Mouse (Mus musculus) c-Kit-negative CD71-positive TER-119-positive erythroid progenitor cells, embryonic 14.5 days (primary cell): ENCODE data around the gene Clip3.
A peak's percentile ranks its signal among the peaks of the same experiment; 100 is the strongest.

Experiments used
- DNase-seq: peaks from one replicate; pipeline ENCODE4 v3.0.0-alpha.2; 2013; ENCODE audit warnings: low read depth, low spot score

The Clip3 gene

DNA sequence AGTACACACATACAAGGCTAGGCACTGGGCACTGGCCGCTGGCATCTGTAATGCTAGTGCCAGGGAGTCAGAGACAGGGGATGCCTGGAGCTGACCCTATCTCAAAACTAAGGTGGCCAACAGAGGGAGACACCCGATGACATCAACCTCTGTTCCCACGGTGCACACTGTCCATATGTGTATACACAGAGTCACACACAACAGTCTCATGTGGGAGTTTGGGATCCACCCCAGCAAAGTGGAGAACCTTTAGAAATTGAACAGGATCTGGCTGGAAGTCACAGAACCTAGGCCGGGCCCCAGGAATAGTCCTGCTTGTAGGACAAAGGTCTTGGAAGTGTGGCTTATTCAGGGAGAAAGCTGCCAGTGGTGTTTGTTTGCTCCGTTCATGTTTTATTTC is 2.8 kb downstream of the Clip3 start:
- no peak for DNase-seq

DNA sequence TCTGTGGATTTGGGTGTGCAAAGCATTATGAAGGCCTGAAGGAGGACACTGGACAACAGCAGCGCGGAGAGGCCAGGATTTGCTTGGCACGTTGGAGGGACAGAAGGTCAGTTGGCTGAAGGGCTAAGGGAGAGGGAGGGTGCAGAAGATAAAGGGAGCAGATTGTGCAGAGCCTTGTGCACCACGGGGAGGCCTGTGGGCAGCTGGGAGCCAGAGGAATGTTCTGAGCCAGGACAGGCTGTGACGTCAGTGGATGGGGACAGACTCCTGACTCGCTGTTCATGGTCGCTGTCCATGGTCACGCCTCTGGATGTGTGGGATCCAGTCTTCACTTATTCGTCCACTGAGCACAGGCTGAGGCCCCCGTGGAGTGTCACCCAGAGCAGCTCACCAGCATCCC is 3.6 kb downstream of the Clip3 start:
- DNase-seq: no peak

DNA sequence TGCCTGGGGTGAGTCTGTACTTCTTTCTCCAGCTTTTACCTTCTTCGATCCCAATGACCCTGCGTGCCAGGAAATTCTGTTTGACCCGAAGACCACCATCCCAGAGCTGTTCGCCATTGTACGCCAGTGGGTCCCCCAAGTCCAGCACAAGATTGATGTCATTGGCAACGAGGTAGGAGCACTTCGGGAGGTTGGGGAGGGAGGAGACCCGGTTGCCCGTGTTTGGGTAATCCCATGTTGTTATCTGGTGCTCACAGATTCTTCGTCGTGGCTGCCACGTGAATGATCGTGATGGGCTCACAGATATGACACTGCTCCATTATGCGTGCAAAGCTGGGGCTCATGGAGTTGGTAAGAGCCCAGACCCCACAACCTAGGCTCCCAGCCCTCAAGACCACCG is 5.3 kb downstream of the Clip3 start:
- no peak for DNase-seq

DNA sequence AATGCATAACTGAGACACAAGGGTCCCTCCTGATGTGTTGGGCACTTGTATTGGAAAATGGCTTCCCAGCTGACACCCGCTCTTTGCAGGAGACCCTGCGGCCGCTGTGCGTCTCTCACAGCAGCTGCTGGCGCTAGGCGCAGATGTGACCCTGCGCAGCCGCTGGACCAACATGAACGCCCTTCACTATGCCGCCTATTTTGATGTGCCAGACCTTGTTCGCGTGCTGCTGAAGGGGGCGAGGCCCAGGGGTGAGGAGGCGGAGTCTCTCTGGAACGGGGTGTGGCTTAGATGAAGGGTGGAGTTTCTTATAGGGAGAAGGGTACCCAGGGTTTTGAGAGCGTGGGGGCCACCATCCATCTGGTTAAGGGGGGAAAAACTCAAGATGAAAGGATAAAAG is 5.7 kb downstream of the Clip3 start:
- DNase-seq: no peak

- DNase-seq: peak; percentile 47
Measured at GRCm38 (mm10) chr7:30300914-30301313, 9.4 kb downstream of the Clip3 start.

- DNase-seq: no peak
Measured at GRCm38 (mm10) chr7:30306083-30306779, 14.7 kb downstream of the Clip3 start.

DNA sequence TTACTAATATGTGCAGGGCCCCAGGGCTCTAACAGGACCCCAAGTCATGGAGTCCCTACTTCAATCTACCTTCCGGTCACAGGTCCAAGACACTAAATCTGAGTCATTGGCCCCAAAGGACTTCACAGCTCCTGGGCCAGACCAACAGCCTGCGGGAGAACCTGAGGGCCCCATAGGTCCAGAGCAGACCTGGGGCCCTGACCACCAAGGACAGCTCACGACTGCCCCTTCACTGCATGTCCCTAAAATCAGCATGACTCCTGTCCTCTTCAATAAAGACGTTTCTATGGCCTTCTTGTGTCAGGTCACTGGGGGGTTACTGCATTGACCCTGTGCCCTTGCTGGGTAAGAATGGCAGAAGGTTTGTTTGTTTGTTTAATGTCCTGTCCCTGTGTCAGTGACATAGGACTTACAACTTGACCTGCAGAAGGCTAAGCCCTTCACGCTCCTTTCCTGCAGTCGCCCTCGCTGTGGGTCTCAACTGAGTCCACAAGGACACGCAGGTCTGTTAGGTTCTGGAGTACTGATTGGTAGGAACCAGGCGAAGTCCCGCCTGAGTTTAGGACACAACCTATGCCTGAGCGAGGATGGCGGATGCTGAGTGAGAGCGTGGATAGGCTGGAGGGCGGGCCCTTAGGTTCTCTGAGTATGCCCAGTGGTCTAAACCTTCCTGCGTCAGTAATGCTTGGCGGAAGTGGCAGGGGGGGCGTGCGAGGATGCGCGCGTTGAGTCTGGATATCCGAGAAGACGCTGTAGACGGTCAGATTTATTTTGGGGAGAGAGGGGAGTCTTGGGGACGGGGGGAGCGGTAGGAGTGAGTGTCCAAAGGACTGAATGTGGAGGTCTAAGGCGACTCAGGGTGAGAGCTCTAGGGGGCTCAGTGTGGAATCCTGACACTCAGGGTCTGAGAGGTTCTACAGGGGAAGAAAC is 16.8 kb downstream of the Clip3 start, which contains the start of gene Alkbh6:
Gene Alkbh6 (plus strand): TSS at position 642 of the 930 bp plus-strand sequence.
- peak; percentile 65 for DNase-seq

DNA sequence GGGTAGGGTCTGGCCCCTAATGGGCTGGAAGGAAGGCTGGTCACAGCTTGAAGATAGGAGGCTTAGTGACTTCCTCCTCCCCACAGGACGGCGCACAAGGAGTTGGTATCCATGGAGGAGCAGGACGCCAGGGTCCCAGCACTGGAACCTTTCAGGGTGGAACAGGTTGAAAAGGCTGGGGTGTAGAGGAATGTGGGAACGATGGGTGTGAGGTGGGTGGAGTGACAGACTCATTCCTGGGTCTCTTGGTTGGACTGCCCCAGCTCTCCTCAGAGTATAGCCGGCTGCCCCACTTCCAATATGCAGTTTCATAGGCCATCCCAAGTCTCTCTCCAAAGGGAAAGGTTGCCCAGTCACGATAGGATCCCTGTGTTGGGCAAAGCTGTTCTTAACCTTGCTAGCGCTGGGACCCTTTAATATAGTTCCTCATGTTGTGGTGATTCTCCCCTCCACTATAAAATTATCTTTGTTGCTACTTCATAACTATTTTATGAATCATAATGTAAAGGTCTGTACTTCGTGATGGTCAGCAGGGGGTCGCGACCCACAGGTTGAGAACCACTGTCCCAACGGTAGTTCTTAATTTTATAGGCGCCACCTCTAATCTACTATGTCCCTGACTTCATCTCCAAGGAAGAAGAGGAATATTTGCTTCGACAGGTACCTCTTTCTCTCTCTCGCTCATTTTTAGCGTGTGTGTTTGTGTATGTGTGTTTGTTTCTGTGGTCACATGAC is 18.0 kb downstream of the Clip3 start:
- no peak for DNase-seq

DNA sequence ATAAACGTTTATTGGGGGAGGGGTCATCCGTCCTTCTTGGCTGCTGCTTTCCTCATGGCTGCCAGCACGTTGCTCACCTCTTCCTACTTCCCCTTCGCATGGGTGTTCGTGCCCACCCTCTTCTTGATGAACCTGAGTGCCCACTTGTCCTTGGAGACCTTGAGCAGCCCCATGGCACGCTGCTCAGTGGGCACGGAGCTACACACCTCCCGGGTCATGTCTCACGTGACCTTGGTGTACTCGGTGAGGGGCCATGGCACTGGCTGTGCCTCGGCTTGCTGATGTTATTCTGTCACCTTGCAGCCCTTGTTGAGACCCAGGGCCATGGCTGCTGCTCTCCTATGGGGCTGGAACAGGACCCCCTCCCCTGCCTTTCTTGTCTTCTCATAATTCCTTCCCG is 18.6 kb downstream of the Clip3 start:
- DNase-seq: no peak

DNA sequence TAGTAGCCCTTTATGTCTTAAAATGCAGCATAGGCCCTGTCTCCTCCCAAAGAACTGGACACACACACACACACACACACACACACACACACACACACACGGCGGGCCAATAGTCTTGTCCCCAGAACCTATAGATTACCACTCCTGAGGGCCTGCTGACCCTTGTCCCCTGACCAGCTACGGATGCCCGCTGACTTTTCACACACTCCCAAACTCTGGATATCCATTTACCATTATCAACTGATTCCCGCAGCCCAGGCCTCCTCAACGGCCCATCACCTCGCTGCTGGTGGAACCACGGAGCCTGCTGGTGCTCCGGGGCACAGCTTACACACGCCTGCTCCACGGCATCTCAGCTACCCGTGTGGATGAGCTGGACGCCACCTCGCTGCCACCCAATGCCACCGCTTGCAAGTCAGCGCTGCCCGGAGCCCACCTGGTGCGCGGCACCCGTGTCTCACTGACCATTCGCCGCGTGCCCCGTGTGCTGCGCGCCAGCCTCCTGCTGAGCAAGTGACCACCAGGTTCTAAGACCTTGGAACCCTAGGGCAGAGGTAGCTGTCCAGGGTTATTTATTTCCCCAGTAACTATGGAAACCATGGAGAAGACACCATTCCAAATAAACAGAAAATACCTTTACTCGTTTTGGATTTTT is 22.3 kb downstream of the Clip3 start:
- DNase-seq: no peak

DNA sequence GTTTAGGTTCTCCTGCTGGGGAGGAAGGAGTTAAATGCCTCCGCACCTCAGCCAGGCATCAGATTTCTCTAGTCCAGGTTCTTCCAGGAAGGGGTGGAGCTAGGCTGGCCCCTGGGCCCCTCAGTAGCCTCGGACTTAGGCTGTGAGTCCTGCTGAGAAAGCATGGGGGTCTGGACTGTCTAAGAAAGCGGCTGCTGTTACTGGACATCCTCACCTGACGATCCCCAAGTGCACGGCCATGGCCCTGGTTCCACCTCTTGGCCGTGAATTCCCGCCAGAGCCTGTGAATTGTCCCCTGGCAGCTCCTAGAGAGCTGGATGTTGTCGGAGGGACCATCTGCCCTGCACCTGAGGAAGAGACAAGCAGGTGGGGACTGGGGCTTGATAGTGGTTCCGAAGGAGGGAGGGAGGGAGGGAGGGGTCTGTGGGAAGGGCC is 23.2 kb downstream of the Clip3 start, which contains the start of gene Syne4:
Gene Syne4 (plus strand): TSS at position 87 of the 435 bp plus-strand sequence.
- no peak for DNase-seq

DNA sequence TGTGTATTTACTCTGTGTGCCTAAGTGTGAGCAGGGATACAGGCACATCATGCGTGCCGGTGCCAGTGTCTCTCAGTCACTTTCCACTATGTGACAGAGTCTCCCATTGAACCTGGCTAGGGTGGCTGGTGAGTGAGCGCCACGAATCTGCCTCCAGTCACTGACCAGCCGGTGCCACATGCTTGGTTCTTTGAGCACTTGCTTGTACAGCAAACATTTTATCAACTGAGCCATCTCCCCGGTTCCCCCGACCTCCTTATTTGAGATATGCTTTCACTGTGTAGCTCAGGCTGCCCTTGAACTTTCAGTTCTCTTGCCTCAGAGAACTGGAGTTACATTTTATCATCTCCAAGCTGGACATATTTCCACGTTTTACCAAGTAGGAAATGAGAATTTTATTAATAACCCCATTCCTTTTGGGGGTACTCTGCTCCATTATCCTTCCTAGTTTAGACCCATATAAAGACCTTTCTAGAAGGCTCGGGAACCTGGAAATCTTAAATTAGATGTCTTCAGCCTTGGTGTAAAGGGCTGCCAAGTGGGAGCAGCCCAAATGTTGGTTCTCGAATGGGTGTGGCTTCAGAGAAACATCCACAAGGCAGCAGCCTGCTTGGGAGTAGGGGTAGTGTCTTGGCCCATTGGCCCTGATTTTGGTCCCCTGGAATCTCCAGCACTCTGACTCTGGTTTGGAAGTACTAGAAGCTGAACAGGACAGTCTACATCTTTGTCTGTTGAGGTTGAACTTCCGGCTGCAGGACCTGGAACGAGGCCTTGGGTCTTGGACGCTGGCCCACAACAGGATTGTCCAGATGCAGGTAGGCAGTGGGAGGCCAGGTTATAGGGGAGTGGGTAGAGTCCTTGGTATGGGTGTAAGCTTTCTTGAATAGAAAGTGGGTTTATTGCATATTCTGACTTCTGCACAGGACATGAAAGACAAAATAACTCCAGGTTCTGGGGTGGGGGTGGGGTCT is 24.3 kb downstream of the Clip3 start:
- DNase-seq: no peak

DNA sequence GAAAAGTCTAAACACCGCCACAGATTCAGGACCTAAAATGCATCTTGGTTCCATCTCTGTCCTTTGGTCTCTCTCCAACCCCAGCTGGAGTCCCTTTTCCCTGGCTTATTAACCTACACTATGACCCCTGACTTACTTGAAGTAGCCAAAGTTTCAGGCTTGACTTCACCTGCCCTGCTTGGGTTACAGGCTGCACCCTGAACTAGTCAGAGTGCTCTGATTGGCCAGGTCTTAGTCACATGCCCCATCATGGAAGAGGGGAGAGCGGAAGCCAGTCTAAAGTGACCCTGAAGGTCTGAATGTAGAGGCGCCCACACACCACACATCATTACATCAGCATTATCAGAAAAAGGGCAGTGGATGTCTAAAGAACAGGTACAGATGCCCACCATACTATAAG is 26.6 kb downstream of the Clip3 start:
- no peak for DNase-seq

DNA sequence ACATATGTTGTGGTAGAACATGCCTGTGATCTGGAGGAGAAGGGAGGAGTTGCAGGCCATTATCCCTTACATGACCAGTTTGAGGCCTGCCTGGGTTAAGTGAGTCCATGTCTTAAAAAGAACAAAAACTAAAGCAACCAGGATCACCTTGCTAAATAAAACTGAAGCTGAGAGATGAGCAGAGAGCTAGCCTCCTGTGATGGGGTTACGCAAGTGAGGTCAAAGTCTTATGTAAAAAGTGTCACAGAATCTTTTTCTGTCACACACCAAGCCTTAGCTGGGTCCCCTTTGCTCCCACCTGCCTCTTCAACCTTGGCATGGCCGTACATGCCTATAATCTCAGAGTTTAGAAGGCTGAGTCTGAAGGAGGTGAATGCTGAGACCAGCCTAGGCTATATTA is 29.4 kb downstream of the Clip3 start:
- no peak for DNase-seq

DNA sequence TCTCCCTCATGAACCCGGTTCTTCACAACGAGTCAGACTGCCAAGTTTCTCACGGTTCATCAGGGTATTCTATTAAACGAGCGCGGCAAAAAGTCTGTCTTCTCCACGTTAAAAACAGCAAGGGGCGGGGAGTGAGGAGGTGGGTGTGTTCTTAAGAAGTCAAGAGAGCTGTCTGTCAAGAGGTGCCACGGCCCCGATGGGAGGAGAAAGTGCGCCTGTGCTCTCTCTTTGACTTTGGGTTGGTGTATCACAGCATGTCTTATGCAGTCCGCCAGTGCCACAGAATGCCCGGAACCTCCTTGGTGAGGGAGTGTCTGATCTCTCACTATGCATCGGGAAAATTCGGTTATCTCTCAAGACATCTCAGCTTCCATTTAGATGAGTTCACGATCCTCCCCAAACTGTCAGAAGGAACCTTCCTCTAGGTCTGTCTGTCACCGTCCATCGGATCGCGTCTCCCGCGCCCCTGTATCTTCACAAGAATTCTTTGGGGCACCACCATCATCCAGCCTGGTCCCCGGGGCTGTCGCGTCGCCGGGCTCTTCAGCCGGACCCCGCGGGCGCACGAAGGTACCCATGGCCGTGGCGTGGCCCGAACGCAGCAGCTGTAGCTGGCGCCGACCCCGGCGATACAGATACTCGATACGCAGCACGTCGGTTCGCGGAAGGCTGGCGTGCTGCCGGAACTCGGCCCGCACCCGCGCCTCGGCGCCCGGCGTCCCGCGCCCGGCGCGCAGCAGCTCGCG is 30.2 kb downstream of the Clip3 start, which contains the start of gene E130208F15Rik:
Gene E130208F15Rik (plus strand): TSS at position 202 of the 746 bp plus-strand sequence.
- DNase-seq: peak; percentile 52

DNA sequence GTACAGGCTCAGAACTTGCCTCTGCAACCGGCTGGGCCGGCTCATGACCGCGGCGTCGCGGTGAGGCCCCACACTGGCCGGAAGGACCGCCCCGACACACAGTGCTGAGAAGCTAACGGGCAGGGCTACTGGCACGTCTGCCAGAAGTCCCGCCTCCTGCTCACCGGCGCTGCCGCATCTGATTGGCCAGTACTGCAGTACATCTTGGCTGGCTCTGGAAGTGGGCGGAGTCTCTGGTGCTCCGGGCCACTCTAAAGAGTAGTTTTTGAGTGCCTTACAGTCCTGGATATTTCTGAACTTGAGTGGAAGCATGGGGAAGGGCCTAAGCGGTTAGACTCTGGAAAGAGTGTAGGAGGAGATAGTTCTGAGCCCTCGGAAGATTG is 30.7 kb downstream of the Clip3 start:
- peak; percentile 93 for DNase-seq

DNA sequence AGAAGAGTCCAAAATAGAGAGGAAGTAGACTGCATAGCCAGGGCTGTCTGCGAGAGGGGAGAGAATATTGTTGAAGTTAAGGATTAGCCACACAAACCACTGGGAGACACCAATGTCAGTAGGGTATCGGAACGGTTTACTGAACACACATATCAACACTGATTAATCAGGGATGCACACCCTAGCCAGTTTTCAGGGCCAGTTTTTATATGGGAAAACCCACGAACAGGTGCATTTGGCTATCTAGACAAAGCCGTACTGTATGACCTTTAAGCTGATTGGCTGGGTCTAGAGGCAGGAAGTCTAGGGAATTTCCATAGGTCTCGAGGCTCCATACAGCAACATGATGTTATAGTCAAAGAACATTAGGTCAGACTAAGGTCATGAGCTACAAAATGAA is 31.3 kb downstream of the Clip3 start:
- no peak for DNase-seq

- DNase-seq: no peak
Measured at GRCm38 (mm10) chr7:30323795-30324194, 32.3 kb downstream of the Clip3 start, which contains the start of gene Sdhaf1. Gene Sdhaf1 (minus strand): TSS chr7:30323895.

DNA sequence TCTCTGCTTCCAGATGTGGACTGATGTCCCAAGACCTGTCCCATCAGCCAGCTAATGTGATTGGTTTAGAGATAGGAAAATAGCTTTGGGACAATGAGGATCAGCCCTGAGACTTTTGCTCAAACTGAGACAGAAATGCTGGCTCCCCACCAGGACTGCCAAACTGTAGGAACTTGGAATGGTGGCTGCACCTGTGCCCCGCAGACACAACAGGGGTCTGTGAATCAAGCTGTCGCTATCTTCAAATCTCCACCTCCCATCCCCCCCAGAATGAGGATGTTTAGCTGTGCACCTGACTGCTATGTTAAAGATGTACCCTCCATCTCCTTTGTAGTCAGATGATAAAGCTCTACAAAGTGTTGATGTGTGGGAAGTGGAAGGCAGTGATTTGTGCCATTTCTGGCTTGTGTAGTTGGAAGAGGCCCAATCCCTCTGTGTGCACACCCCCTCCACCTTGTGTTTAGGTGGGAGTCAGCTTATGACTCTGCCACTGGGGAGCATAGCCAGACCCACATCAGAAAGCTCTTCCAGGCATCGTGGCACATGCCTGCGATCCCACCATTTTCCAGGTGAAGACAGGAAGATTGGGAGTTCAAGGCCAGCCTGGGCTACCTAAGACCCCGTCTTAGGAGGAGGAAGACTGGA is 32.9 kb downstream of the Clip3 start:
- no peak for DNase-seq
